Mouse (Mus musculus) lung, adult 2 months (tissue): ENCODE results near the gene Nox3. TPM values are rescaled to one million over a fixed set of nuclear protein-coding genes. Genes with fewer than 3 reads are reported as not detected.

Experiments
- DNase-seq: peaks from one replicate; pipeline ENCODE4 v3.0.0; 2022
- H3K4me1 ChIP-seq: fragments of 200-500 bp; 2 replicates; pipeline ENCODE4 v1.6.1; 2011; ENCODE audit warnings: low read length; ENCODE audit not compliant: control insufficient read depth, insufficient read depth
- H3K4me3 ChIP-seq: fragments of 200-500 bp; replicated peaks from 2 replicates; pipeline ENCODE3; 2011; ENCODE audit warnings: low read depth, mild to moderate bottlenecking, control low read depth, low read length; ENCODE audit errors: extremely low read depth
- CTCF ChIP-seq: fragments of 200-500 bp; IDR thresholded peaks from 2 replicates; pipeline ENCODE4 v1.5.1; 2011; ENCODE audit warnings: mild to moderate bottlenecking, low read length, control low read depth; ENCODE audit not compliant: insufficient read depth
- POLR2A ChIP-seq: fragments of 200-500 bp; IDR thresholded peaks from 2 replicates; pipeline ENCODE4 v1.6.1; 2011; ENCODE audit warnings: low read depth, mild to moderate bottlenecking, control low read depth, low read length, borderline replicate concordance; ENCODE audit errors: extremely low read depth
- WGBS: fragments of 180-500 bp; shearing (Covaris S2); methylation state at CpG from one replicate; pipeline ENCODE4 v1.1.7; 2018; 5-methylcytosine and 5-hydroxymethylcytosine counted together
- polyA plus RNA-seq: library from polyadenylated mRNA; depleted of rRNA; stranded (reverse); fragments of >200 nt; gene quantifications from 2 replicates; pipeline ENCODE4 v1.2.3, GENCODE M21; 2012

The Nox3 gene
- polyA plus RNA-seq, 1 experiment = not detected

DNA sequence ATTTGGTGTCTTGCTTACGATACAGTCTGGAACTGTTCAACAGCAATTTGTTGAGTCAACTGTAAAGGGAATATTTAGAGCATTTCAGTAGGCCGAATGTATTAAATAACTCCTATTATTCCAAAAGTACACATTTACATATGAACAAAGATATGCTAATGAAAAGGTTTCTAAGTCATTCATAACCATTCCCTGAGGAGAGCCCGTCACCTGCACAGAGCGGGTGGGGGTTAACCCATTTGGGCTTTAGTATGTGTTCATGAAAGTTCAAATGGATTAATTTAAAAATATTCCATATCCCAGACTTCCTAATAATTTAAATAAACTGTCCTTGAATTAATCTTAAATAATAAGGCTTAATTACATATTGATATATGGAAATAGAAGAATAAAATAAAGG, 28.8 kb downstream of the Nox3 start:
- no peaks in the 10 kb centered on the region for H3K4me1 ChIP-seq

GRCm38 (mm10) chr17:3665321-3665720, 30.7 kb downstream of the Nox3 start:
- DNase-seq = no peak
- H3K4me1 ChIP-seq = no peaks in the 10 kb centered on the region
- no peak for TF ChIP-seq POLR2A
- no peak for TF ChIP-seq CTCF
- no peak overlapping the region for H3K4me3 ChIP-seq
- WGBS = 78% methylated on average over 4 of the region's 4 CpGs

More for the DNA sequence above, 28.8 kb downstream of the Nox3 start:
- DNase-seq = no peak
- 94% methylated on average over 4 of the region's 4 CpGs for WGBS
- no peak for TF ChIP-seq POLR2A
- no peak for TF ChIP-seq CTCF
- H3K4me3 ChIP-seq = no peak overlapping the region

DNA sequence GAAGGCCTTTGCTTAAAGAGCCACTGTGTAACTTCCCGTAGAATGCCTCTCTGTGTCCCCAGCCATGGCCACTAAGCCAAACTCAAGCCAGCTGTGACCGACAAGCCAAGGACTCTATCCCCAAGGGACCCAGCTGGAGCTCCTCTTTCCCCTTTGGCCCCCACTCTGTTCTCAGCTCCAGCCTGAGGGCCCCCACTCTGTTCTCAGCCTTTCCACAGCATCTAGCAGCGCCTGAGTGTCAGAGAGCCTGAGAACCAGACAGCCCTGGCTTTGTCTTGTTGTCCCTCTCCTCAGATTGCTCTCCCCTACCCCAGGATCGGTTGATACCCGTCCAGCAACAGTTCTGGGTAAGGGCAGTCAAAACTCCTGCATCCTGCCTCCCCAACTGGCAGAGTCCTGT, 36.6 kb downstream of the Nox3 start:
- WGBS = 71% methylated on average over 5 of the region's 5 CpGs
- no peak for TF ChIP-seq POLR2A
- no peak for TF ChIP-seq CTCF
- DNase-seq = no peak
- Histone ChIP-seq H3K4me1 (no peaks in the 10 kb centered on the region), H3K4me3 (no peak overlapping the region)

- no peak for DNase-seq
- TF ChIP-seq POLR2A (no peak), CTCF (no peak)
- no peaks in the 10 kb centered on the region for H3K4me1 ChIP-seq
- WGBS = 62% methylated on average over 3 of the region's 3 CpGs
- H3K4me3 ChIP-seq = no peak overlapping the region
These were observed 45.7 kb downstream of the Nox3 start for GRCm38 (mm10) chr17:3650377-3650776.

DNA sequence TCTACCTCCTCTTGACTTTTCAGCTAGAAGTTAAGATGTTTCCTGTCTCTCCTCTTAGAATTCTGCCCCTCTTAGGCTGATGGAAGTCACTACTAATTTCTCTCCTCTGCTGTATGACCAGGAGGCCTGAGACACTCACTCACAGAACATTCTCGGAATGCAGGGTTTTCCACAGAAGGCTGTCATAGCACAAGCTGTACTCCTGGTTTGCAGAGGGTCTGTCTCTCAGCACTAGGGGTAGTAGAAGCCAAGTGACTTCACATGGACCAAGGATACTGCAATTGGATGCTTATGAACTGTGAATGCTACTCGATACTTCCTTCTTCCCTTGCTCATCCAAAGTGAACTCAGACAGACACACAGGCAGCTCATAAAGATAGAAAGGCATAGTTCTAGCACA, 52.5 kb downstream of the Nox3 start:
- Histone ChIP-seq H3K4me3 (no peak overlapping the region), H3K4me1 (peaks cover 2% of the 10 kb centered on the region)
- TF ChIP-seq POLR2A = no peak
- TF ChIP-seq CTCF = no peak
- WGBS = 77% methylated on average over 2 of the region's 2 CpGs
- DNase-seq = no peak

DNA sequence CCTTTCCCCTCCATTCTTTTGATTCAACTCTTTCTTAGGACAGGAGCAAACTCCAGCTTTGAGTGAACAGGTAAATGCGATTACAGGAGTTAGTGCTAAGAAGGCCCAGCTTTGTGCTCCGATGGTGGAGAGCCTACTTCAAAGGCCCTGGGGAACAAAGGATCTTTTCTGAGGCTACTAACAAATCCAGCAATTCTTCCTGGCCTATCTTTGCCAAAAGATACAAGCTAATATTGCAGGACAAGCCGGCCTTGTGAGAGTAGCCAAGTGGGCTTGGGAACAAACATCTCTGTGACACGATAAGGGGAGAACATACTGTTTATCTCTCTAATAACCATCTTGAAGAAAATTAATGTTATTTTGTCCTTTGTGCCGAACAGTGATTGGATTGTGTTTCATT, 54.6 kb downstream of the Nox3 start:
- TF ChIP-seq CTCF (no peak), POLR2A (no peak)
- H3K4me3 ChIP-seq = no peak overlapping the region
- no peak for DNase-seq
- H3K4me1 ChIP-seq = peaks cover 2% of the 10 kb centered on the region
- WGBS = 45% methylated on average over 5 of the region's 5 CpGs

GRCm38 (mm10) chr17:3638757-3639156, 57.3 kb downstream of the Nox3 start:
- peaks cover 2% of the 10 kb centered on the region for H3K4me1 ChIP-seq
- 43% methylated on average over 3 of the region's 3 CpGs for whole genome bisulfite sequencing
- TF ChIP-seq CTCF (no peak), POLR2A (no peak)

GRCm38 (mm10) chr17:3632501-3632900, 63.6 kb downstream of the Nox3 start:
- TF ChIP-seq CTCF (no peak), POLR2A (no peak)
- Histone ChIP-seq H3K4me3 (no peak overlapping the region), H3K4me1 (no peaks in the 10 kb centered on the region; the same call in 1 of the 2 replicates)
- 43% methylated on average over 3 of the region's 3 CpGs for WGBS
- no peak for DNase-seq

More at GRCm38 (mm10) chr17:3638757-3639156, 57.3 kb downstream of the Nox3 start:
- DNase-seq = no peak
- H3K4me3 ChIP-seq = no peak overlapping the region

DNA sequence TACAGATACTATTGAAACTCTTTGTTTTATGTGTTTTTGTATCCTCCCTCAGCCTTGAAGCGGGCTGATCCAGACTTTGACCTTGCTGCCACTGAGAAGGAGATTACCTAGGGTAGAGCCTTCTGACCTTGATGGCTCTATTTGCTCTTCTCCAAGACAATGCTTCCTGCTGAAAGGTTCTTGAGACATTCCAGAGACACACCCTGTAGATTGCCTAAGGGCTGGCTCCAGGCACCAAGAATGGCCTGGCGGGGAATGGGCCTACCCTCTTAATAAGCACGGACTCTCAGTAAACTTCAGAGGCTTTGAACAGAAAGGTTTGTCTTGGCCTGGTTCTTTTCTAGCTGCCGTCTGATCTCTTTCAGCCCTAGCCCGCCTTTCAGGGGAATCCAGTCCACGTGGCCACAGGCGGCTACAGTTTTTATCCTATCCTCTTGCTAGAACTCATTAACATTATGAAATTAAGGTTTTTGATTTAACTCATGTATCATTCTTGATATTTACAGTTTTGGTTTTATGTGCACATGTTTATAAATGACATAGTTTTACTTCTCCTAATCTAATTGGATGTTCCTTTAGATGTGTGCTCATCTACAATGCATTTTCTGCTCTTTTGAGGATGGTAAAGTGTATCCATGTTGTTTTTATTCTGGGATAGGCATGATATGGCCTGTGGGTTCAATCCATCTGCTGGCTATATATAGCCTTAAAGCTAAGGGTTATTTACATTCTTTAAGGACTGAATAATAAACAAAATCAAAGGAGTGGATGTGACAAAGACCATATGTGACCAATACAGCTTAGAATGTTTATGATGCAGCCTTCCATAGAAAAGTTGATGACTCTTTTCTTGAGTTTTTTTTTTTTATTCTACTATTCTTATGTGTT, 79.5 kb downstream of the Nox3 start:
- 53% methylated on average over 7 of the region's 7 CpGs for WGBS
- no peak for TF ChIP-seq POLR2A
- TF ChIP-seq CTCF = no peak

DNA sequence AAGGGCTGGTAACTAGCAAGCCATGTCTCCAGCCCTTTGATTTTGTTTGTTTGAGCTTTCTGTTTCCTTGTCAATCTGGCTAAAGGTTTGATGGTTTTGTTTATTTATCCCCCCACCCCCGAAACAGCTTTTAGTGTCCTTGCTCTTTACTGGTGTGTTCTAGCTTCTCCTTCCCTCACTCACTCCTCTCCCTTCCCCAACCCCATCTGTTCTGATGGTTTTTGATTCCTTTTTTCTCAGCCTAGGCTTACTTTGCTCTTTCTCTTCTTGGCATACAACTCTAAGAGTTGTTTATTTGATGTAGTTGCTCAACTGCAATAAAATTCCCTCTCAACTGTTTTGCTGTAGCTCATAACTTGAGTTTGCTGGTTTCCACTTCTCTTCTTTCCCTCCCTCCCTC, 80.5 kb downstream of the Nox3 start:
- no peak for DNase-seq
- TF ChIP-seq CTCF (no peak), POLR2A (no peak)
- Histone ChIP-seq H3K4me3 (no peak overlapping the region), H3K4me1 (no peaks in the 10 kb centered on the region; the same call in 1 of the 2 replicates)
- WGBS = 14% methylated on average over 1 of the region's 1 CpGs

More for the DNA sequence above, 79.5 kb downstream of the Nox3 start:
- Histone ChIP-seq H3K4me1 (no peaks in the 10 kb centered on the region; the same call in 1 of the 2 replicates), H3K4me3 (no peak overlapping the region)
- DNase-seq = no peak
